Mouse (Mus musculus) heart, embryonic 16.5 days (tissue): ENCODE results near the gene Trim28. TPM values are rescaled to one million over a fixed set of nuclear protein-coding genes. Genes with fewer than 3 reads are reported as not detected.

Experiments
- ATAC-seq: fragments of 200-750 bp; cut with Nextera tagmentation; replicated peaks from 2 replicates; pipeline ENCODE4 v1.8.0; 2017; ENCODE audit warnings: moderate number of reproducible peaks; ENCODE audit not compliant: insufficient read depth, low FRiP score; ENCODE audit errors: extremely low read depth
- H3K27ac ChIP-seq: fragments of 300-500 bp; sonication (generic); 2 replicates; pipeline ENCODE4 v1.5.1; 2014; ENCODE audit warnings: mild to moderate bottlenecking, low read length, control low read depth, moderate library complexity
- H3K27me3 ChIP-seq: fragments of 300-500 bp; sonication (generic); 2 replicates; pipeline ENCODE4 v1.6.1; 2014; ENCODE audit warnings: low read length, mixed read lengths; ENCODE audit not compliant: control insufficient read depth, insufficient read depth
- H3K36me3 ChIP-seq: fragments of 300-500 bp; sonication (generic); 2 replicates; pipeline ENCODE4 v1.6.1; 2014; ENCODE audit not compliant: control insufficient read depth, insufficient read depth
- H3K4me1 ChIP-seq: fragments of 300-500 bp; sonication (generic); 2 replicates; pipeline ENCODE4 v1.6.1; 2014; ENCODE audit warnings: low read length, mixed read lengths; ENCODE audit not compliant: control insufficient read depth, insufficient read depth
- H3K4me2 ChIP-seq: fragments of 300-500 bp; sonication (generic); 2 replicates; pipeline ENCODE4 v1.6.1; 2014; ENCODE audit warnings: low read depth, mild to moderate bottlenecking, control low read depth, low read length
- H3K4me3 ChIP-seq: fragments of 300-500 bp; sonication (generic); 2 replicates; pipeline ENCODE4 v1.5.1; 2014; ENCODE audit warnings: mild to moderate bottlenecking, control low read depth, low read length
- H3K9ac ChIP-seq: fragments of 300-500 bp; sonication (generic); 2 replicates; pipeline ENCODE4 v1.6.1; 2014; ENCODE audit warnings: low read length, control low read depth
- H3K9me3 ChIP-seq: fragments of 300-500 bp; sonication (generic); replicated peaks from 2 replicates; pipeline ENCODE4 v1.6.1; 2016; ENCODE audit warnings: low read length; ENCODE audit not compliant: control insufficient read depth
- WGBS: fragments of 180-500 bp; shearing (Covaris S2); extraction: QIAGEN DNeasy Blood & Tissue Kit; methylation state at CpG from one replicate; pipeline ENCODE4 v1.1.7; 2014; 5-methylcytosine and 5-hydroxymethylcytosine counted together
- polyA plus RNA-seq: library from polyadenylated mRNA; unstranded; fragments of >200 nt; fragmentation: Nextera tagmentation; extraction: Ambion mirVana; gene quantifications from 2 replicates; pipeline ENCODE4 v1.2.1, GENCODE M21; 2015

Trim28 gene
- polyA plus RNA-seq, 1 experiment from 2014 or later: 123 TPM

DNA sequence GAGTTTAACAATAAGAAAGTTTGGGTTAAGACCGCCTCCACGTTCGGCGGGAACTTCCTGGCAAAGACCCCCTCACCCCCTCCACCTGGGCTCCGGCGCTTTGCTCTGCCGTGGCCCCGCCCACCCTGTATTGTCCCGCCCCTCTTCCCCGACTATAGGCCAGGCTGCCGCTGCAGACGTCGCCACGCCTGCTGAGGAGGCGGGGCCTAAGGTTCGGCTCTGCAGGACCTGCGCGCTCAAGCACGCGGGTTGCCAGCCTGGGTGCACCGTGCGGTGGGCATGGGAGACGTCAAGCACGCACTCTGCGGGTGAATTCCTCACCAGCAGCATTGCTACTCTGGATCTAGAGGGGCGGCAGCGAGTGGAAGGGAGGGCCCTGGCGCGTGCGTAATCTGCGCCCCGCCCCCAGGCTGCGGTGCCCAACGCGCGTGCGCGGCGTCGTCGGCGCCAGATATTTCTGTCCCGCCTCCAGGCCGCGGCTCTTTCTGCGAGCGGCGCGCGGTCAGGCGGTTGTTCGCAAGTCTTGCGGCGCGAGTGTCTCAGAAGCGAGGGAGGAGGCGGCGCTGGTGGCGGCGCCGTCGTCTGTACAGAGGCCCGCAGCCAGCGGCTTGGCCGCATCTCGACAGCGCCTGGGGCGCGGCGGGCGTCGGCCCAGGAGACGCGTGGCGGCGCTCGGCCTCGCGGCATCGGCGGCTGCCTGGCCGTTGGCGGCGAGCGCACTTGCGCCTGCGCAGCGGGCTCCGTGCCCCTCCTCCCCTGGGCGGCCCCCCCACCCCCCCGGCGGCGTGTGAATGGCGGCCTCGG is 25.2 kb downstream of the Trim28 start:
- H3K27ac ChIP-seq: peak overlapping the region; percentile 99
- no peaks in the 10 kb centered on the region for H3K27me3 ChIP-seq
- peaks cover 29% of the 10 kb centered on the region for H3K36me3 ChIP-seq
- ATAC-seq: peak; percentile 83
- peak overlapping the region; percentile 85 for H3K4me2 ChIP-seq
- H3K9ac ChIP-seq: peak overlapping the region; percentile 84
- no peaks in the 10 kb centered on the region for H3K9me3 ChIP-seq
- H3K4me3 ChIP-seq: peak overlapping the region; percentile 79
- peaks cover 18% of the 10 kb centered on the region for H3K4me1 ChIP-seq
- WGBS: under 1% methylated on average over 78 of the region's 95 CpGs

- WGBS: under 1% methylated on average over 35 of the region's 44 CpGs
- H3K4me3 ChIP-seq: peak overlapping the region; percentile 79
- H3K27ac ChIP-seq: peak overlapping the region; percentile 99
- H3K27me3 ChIP-seq: no peaks in the 10 kb centered on the region
- no peaks in the 10 kb centered on the region for H3K9me3 ChIP-seq
- peak overlapping the region; percentile 84 for H3K9ac ChIP-seq
- peak; percentile 55 for ATAC-seq
- peaks cover 36% of the 10 kb centered on the region for H3K36me3 ChIP-seq
- H3K4me2 ChIP-seq: peak overlapping the region; percentile 85
- H3K4me1 ChIP-seq: peaks cover 18% of the 10 kb centered on the region
Observed at GRCm38 (mm10) chr7:13024805-13025204, 25.9 kb downstream of the Trim28 start.

DNA sequence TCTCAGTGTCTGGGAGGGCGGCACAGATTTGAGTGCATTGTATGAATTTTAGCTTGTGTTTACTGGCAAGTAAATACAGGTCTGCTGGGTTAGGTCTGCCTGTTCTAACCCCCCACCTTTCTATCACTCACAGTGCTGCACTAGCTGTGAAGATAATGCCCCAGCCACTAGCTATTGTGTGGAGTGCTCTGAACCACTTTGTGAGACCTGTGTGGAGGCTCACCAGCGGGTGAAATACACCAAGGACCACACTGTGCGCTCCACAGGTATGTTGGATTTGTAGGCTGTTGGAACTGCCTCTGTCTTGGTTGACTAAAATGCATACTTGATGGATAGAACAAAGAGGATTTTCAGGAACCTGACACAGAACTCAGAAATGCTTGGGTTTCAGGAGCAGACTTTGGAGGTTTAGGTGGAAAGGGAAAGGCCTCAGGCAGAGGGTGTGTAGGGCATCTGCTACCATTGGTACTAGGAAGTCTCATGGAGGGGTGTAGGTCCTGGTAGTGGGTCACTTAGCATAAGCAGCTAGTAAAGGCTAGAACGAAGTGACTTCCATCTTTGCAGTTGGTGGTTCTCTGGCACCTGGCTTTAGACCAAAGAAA is 26.7 kb downstream of the Trim28 start:
- Histone ChIP-seq H3K4me2 (peak overlapping the region; percentile 85), H3K27ac (no peak overlapping the region), H3K4me3 (peak overlapping the region; percentile 79), H3K9ac (peak overlapping the region; percentile 84), H3K36me3 (peaks cover 44% of the 10 kb centered on the region), H3K27me3 (no peaks in the 10 kb centered on the region), H3K4me1 (peaks cover 18% of the 10 kb centered on the region), H3K9me3 (no peaks in the 10 kb centered on the region)
- no peak for ATAC-seq
- 23% methylated on average over 4 of the region's 4 CpGs for WGBS

DNA sequence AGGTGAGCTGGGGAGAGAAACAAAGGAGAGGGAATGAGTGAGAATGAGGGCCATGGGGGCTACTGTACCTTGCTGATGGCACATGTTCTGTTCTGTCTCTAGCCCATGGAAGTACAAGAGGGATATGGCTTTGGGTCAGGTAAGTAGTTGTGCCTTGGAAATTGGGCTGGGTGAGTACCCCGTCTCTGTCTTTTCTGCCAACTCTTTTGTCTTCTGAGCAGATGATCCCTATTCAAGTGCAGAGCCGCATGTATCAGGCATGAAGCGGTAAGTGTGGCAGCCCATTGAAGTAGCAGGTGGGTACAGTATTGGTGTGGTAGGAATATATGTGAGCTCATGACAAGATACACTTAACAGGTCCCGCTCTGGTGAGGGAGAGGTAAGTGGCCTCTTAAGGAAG is 30.1 kb downstream of the Trim28 start:
- Histone ChIP-seq H3K4me2 (no peak overlapping the region), H3K27me3 (no peaks in the 10 kb centered on the region), H3K27ac (no peak overlapping the region), H3K9ac (no peak overlapping the region), H3K4me1 (peaks cover 25% of the 10 kb centered on the region), H3K36me3 (peaks cover 63% of the 10 kb centered on the region), H3K4me3 (no peak overlapping the region), H3K9me3 (no peaks in the 10 kb centered on the region)
- no peak for ATAC-seq
- WGBS: 90% methylated on average over 4 of the region's 4 CpGs

GRCm38 (mm10) chr7:13031069-13031468 is 32.2 kb downstream of the Trim28 start:
- no peak for ATAC-seq
- 76% methylated on average over 5 of the region's 5 CpGs for WGBS

GRCm38 (mm10) chr7:13031983-13032382 is 33.1 kb downstream of the Trim28 start:
- 83% methylated on average over 2 of the region's 2 CpGs for WGBS
- Histone ChIP-seq H3K27me3 (no peaks in the 10 kb centered on the region), H3K27ac (no peak overlapping the region), H3K4me3 (no peak overlapping the region), H3K36me3 (peaks cover 68% of the 10 kb centered on the region), H3K9ac (no peak overlapping the region), H3K4me1 (peaks cover 24% of the 10 kb centered on the region), H3K4me2 (no peak overlapping the region), H3K9me3 (no peaks in the 10 kb centered on the region)
- no peak for ATAC-seq

More at GRCm38 (mm10) chr7:13031069-13031468, 32.2 kb downstream of the Trim28 start:
- no peak overlapping the region for H3K4me3 ChIP-seq
- no peaks in the 10 kb centered on the region for H3K9me3 ChIP-seq
- no peak overlapping the region for H3K9ac ChIP-seq
- peaks cover 74% of the 10 kb centered on the region for H3K36me3 ChIP-seq
- H3K4me1 ChIP-seq: peaks cover 22% of the 10 kb centered on the region
- no peaks in the 10 kb centered on the region for H3K27me3 ChIP-seq
- H3K4me2 ChIP-seq: no peak overlapping the region
- no peak overlapping the region for H3K27ac ChIP-seq

DNA sequence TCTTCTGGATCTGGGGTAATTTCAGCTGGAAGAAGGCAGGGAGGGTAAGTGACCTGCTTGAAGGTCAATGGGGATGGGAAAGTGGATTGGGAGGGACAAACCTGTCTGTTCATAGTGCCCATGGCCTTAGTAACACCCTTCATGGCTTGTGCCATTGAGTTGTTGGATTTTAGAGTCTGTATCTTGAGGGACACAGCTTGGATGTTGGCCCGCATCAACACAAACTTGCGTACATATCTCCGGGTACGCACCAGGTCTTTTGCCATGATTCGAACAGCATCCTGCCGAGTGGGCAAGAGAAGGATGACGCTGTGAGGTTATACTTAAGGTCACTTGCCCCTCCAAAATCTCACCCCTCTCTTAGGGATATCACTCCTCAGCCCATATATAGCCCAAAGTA is 33.6 kb downstream of the Trim28 start:
- 86% methylated on average over 7 of the region's 7 CpGs for WGBS
- H3K27me3 ChIP-seq: no peaks in the 10 kb centered on the region
- H3K27ac ChIP-seq: no peak overlapping the region
- no peak for ATAC-seq
- peaks cover 24% of the 10 kb centered on the region for H3K4me1 ChIP-seq
- no peaks in the 10 kb centered on the region for H3K9me3 ChIP-seq
- H3K4me3 ChIP-seq: no peak overlapping the region
- H3K4me2 ChIP-seq: no peak overlapping the region
- H3K36me3 ChIP-seq: peaks cover 62% of the 10 kb centered on the region
- no peak overlapping the region for H3K9ac ChIP-seq

DNA sequence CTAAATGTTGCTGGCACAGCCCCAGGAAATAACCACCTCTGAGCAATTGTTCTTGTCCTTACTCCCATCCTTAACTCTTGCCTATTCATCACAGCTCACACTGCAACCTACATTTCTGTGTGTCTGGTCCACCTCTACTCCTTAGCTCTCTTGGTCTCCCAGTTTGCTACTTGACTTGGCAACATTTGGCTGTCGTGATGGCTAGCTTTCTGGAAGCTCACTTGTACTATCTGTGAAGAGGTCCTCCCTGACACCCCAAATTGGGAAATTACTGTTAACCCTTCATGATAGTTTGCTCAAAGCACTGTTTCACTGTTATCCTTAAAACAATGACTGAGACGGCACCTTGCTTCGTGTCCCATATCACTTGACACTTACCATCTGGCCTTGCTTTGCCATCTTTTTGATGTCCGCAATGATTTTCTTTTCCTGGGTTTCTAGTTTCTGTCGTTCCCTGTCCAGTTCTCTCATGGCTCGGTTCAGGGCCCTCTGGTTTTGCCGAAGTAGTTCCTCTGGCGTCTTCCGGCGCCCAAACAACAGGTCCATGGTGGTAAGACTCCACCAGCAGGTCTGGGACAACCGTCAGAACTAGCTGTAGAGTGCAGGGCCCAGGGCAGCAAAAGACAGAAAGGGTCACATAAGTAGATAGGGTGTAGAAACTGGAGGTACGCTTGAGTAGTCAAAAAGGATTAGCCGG is 34.7 kb downstream of the Trim28 start:
- Histone ChIP-seq H3K4me1 (peaks cover 24% of the 10 kb centered on the region), H3K4me3 (peak overlapping the region; percentile 74), H3K9ac (peak overlapping the region; percentile 85), H3K4me2 (peak overlapping the region; percentile 86), H3K27me3 (no peaks in the 10 kb centered on the region), H3K27ac (peak overlapping the region; percentile 85), H3K36me3 (peaks cover 51% of the 10 kb centered on the region), H3K9me3 (no peaks in the 10 kb centered on the region)
- WGBS: 42% methylated on average over 13 of the region's 13 CpGs
- ATAC-seq: no peak
